11 mouse cellular contexts compared by ENCODE assay signal in genomic region chr5:124929425-124930054, GRCm38 (mm10).
DNase-seq lines count a peak whose midpoint lies in the region; ATAC-seq lines count a peak whose summit lies in the region.
"Had no signal": no experiment of that assay in that cellular context is flagged by ENCODE, and none has a peak within 500 bp of the region (broad histone marks: within the 10 kb centered on the region; RNA-seq: fewer than 3 reads in every experiment).

No protein-coding gene starts in this region.

- peaks cover 7% of the 10 kb centered on the region; the same call in 1 of the 2 replicates for H3K9me3 ChIP-seq in limb, embryonic 12.5 days
- no peaks in the 10 kb centered on the region for H3K9me3 ChIP-seq in limb, embryonic 10.5 days (replicated peaks)
- H3K9me3 ChIP-seq: forebrain, embryonic 15.5 days had no signal

- no peak overlapping the region for H3K4me3 ChIP-seq in limb, embryonic 12.5 days (replicated peaks)
- H3K4me3 ChIP-seq in limb, embryonic 10.5 days, result no peak overlapping the region
- H3K4me3 ChIP-seq: forebrain, embryonic 15.5 days; heart, adult 2 months; megakaryocyte, embryonic 14.5 days; neural tube, embryonic 13.5 days had no signal

- no peak overlapping the region for H3K4me2 ChIP-seq in limb, embryonic 12.5 days
- H3K4me2 ChIP-seq: forebrain, embryonic 15.5 days; neural tube, embryonic 13.5 days had no signal

- H3K4me1 ChIP-seq in limb, embryonic 12.5 days (replicated peaks), result peaks cover 29% of the 10 kb centered on the region
- H3K4me1 ChIP-seq in limb, embryonic 10.5 days, result peaks cover 23% of the 10 kb centered on the region

- no peak for DNase-seq in limb, embryonic 10.5 days (ENCODE audit: low spot score)
- DNase-seq in adrenal gland, postnatal 10 days, result peak; percentile 48
- peak; percentile 51 to 60 for DNase-seq in kidney, adult 8-10 months
- peak; percentile 40 for DNase-seq in lung, postnatal 36 days
- DNase-seq in layer of hippocampus, adult 8-10 months (ENCODE audit: low spot score in 2 of 2), result no peak
- no peak for DNase-seq in spleen, postnatal 4 days (ENCODE audit: low spot score in 2 of 2)

- no peaks in the 10 kb centered on the region for H3K27me3 ChIP-seq in limb, embryonic 12.5 days
- H3K27me3 ChIP-seq in limb, embryonic 10.5 days (ENCODE audit: low read depth, poor library complexity, severe bottlenecking), result no peaks in the 10 kb centered on the region
- H3K27me3 ChIP-seq: forebrain, embryonic 15.5 days; neural tube, embryonic 13.5 days had no signal

- H3K9ac ChIP-seq in limb, embryonic 12.5 days (replicated peaks), result no peak overlapping the region; the same call in 1 of the 2 replicates
- H3K9ac ChIP-seq: forebrain, embryonic 15.5 days; neural tube, embryonic 13.5 days had no signal

- ATAC-seq in limb, embryonic 12.5 days (ENCODE audit: insufficient number of reproducible peaks, insufficient read depth, low FRiP score, low TSS enrichment, low read depth), result no peak
- ATAC-seq: forebrain, embryonic 15.5 days had no signal

- whole genome bisulfite sequencing in limb, embryonic 12.5 days, result 77% methylated on average over 9 of the region's 9 CpGs
- 80% methylated on average over 9 of the region's 9 CpGs for WGBS in limb, embryonic 10.5 days

- no peaks in the 10 kb centered on the region for H3K36me3 ChIP-seq in limb, embryonic 12.5 days
- H3K36me3 ChIP-seq in limb, embryonic 10.5 days, result no peaks in the 10 kb centered on the region
- H3K36me3 ChIP-seq: forebrain, embryonic 15.5 days; neural tube, embryonic 13.5 days had no signal

- H3K27ac ChIP-seq in limb, embryonic 12.5 days, result peak overlapping the region; percentile 90; the same call in 1 of the 2 replicates
- no peak overlapping the region for H3K27ac ChIP-seq in limb, embryonic 10.5 days
- H3K27ac ChIP-seq: forebrain, embryonic 15.5 days; heart, adult 2 months; neural tube, embryonic 13.5 days had no signal

Comparison
In these comparisons a context has a peak if more than half of its experiments do, and no peak if none do; other contexts are left out.
1. DNase-seq: peak in adrenal gland, postnatal 10 days (single experiment), kidney, adult 8-10 months (2 of 2) and lung, postnatal 36 days (single experiment); none in limb, embryonic 10.5 days (single experiment), layer of hippocampus, adult 8-10 months (0 of 2) and spleen, postnatal 4 days (0 of 2).